Comparison of ENCODE assay signal across 8 mouse cellular contexts in the genomic region with DNA sequence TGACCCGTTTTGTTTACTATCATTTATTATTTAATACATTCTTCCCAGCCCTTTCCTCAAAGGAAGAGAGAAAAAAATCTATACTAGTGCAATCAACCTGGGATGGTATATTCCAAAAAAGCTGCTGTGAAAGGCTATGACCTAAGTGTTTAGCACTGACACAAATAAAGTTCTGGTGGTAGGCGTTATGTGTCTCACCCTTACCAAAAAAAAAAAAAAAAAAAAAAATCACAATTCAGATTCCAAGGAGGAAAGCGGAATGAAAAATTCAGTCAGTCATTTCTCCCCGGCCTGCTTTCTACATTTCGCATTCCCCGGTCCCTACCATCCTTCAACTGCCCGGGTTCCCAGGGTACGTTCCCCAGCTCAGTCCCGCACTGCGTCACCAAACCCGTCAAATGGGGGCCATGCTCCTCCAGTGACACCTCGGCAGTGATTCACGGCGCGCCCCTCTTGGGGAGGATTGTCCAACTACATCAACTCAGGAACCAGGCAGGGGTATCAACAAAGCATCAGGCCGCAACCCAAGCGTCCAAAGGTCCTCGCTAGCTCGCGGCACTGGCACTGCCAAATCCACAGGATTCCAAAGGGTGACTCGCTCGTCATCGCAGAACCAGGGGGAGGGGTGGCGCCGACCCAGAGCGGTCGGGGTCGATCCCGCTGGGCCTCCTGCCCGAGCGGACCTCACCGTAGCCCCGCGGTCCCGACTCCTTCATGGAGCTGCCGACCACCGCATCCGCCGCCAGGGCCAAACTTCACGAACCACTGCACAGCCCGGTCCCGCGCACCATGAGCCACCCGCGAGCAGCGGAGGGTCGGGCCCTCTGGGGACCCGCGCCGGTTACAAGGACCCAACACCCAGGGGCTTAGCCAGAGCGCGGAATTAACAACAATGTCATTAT. TPM values are rescaled to one million over a fixed set of nuclear protein-coding genes. Genes with fewer than 3 reads are reported as not detected.
A peak's percentile ranks its signal among the peaks of the same experiment; 100 is the strongest.
DNase-seq lines count a peak whose midpoint lies in the region; ATAC-seq lines count a peak whose summit lies in the region.

No protein-coding gene starts in this region.

- H3K27me3 ChIP-seq in intestine, embryonic 15.5 days (replicated peaks), result no peaks in the 10 kb centered on the region

- peak; percentile 50 for DNase-seq in adrenal gland, adult 8-10 months
- DNase-seq in embryo, embryonic 11 days, result peak; percentile 80
- DNase-seq in gastrocnemius, postnatal 36 days, result peak; percentile 15 to 45
- DNase-seq in left cerebral cortex, postnatal 10 days (ENCODE audit: extremely low spot score in 1 of 2, low spot score in 2 of 2), result peak; percentile 53 to 78
- DNase-seq in right cerebral cortex, adult 2 months (ENCODE audit: low spot score in 2 of 2), result peak; percentile 64 to 67
- peak; percentile 72 for DNase-seq in yolk sac, embryonic 10.5 days (ENCODE audit: low spot score)

- WGBS in intestine, embryonic 15.5 days, result under 1% methylated on average over 52 of the region's 52 CpGs

- peak overlapping the region; percentile 93 for H3K9ac ChIP-seq in intestine, embryonic 15.5 days

- no peaks in the 10 kb centered on the region for H3K36me3 ChIP-seq in intestine, embryonic 15.5 days

- ATAC-seq in intestine, embryonic 15.5 days, result peak; percentile 49
- peak; percentile 50 for ATAC-seq in megakaryocyte, adult 5-6 weeks (ENCODE audit: poor library complexity, severe bottlenecking)

- no peaks in the 10 kb centered on the region for H3K4me1 ChIP-seq in intestine, embryonic 15.5 days (replicated peaks)

- peak overlapping the region; percentile 95 for H3K4me3 ChIP-seq in intestine, embryonic 15.5 days (replicated peaks)

- no peaks in the 10 kb centered on the region for H3K9me3 ChIP-seq in intestine, embryonic 15.5 days

- intact Hi-C loops in gastrocnemius, postnatal 36 days (cut with DNase I), result loop anchor here (2.0 to 5.0 kb wide), 2 partner anchors 43 to 154 kb away; partner anchors contain the start of gene Sinhcaf
- intact Hi-C loops in left cerebral cortex, postnatal 10 days (cut with DNase I), result loop anchor here (5.0 kb wide), 1 partner anchor 38 kb away; no protein-coding TSS in a partner anchor

- peak overlapping the region; percentile 75 for H3K4me2 ChIP-seq in intestine, embryonic 15.5 days (replicated peaks)

- peak overlapping the region; percentile 98 for H3K27ac ChIP-seq in intestine, embryonic 15.5 days

RNA-seq across cellular contexts. Expression of gene Dennd5b, which starts 1.1 kb away (rescaled TPM):
- 10 to 100 TPM; 16.5 to 25.7 (median 20.6) TPM for total RNA-seq in adrenal gland, adult 8-10 months (2022)
- total RNA-seq in gastrocnemius, postnatal 36 days (2021), result 1 to 10 TPM; 4.7 to 5.1 TPM
- polyA plus RNA-seq in intestine, embryonic 15.5 days (2015; fragmentation: Nextera tagmentation; extraction: Ambion mirVana), result 9.0 and 9.7 TPM in 2 replicates
- total RNA-seq in left cerebral cortex, postnatal 10 days (2021), result 10 to 100 TPM; 45.6 to 48.6 TPM
- 0.80 and 0.83 TPM in 2 replicates for total RNA-seq in megakaryocyte, adult 5-6 weeks (2015)
- total RNA-seq in megakaryocyte, adult 5-6 weeks (2017), result 0.41 and 0.51 TPM in 2 replicates

RNA-seq across cellular contexts. Expression of gene Gm10203, which starts 29.5 kb away (rescaled TPM):
- total RNA-seq in adrenal gland, adult 8-10 months (2022), result not detected
- not detected for total RNA-seq in gastrocnemius, postnatal 36 days (2021)
- not detected in 2 replicates for polyA plus RNA-seq in intestine, embryonic 15.5 days (2015; fragmentation: Nextera tagmentation; extraction: Ambion mirVana)
- total RNA-seq in left cerebral cortex, postnatal 10 days (2021), result not detected
- not detected in 2 replicates for total RNA-seq in megakaryocyte, adult 5-6 weeks (2015)
- not detected in 2 replicates for total RNA-seq in megakaryocyte, adult 5-6 weeks (2017)

RNA-seq across cellular contexts. Expression of gene Etfbkmt, which starts 39.2 kb away (rescaled TPM):
- 10 to 100 TPM; 20.6 to 32.3 (median 22.0) TPM for total RNA-seq in adrenal gland, adult 8-10 months (2022)
- total RNA-seq in gastrocnemius, postnatal 36 days (2021), result 10 to 100 TPM in 1 of 2 experiments, 1 to 10 TPM in 1; 9.6 to 14.6 TPM
- polyA plus RNA-seq in intestine, embryonic 15.5 days (2015; fragmentation: Nextera tagmentation; extraction: Ambion mirVana), result 17.0 and 17.6 TPM in 2 replicates
- 1 to 10 TPM; 1.6 to 2.3 TPM for total RNA-seq in left cerebral cortex, postnatal 10 days (2021)
- total RNA-seq in megakaryocyte, adult 5-6 weeks (2015), result 6.8 and 9.3 TPM in 2 replicates
- total RNA-seq in megakaryocyte, adult 5-6 weeks (2017), result 5.9 and 7.8 TPM in 2 replicates

Comparison
In these comparisons a context has a peak if more than half of its experiments do, and no peak if none do; other contexts are left out.
1. Peak in every context shown above with its lines: DNase-seq, ATAC-seq, H3K4me3 ChIP-seq and H3K27ac ChIP-seq.
2. DNase-seq: peak in every context shown above with its lines; median percentile 80 in embryo, embryonic 11 days; 72 in yolk sac, embryonic 10.5 days; 66 in left cerebral cortex, postnatal 10 days; 66 in right cerebral cortex, adult 2 months; 50 in adrenal gland, adult 8-10 months; 30 in gastrocnemius, postnatal 36 days.